Mouse (Mus musculus) testis, postnatal 10 days (tissue): Measurements from ENCODE around the gene Acadl.
A peak's percentile ranks its signal among the peaks of the same experiment; 100 is the strongest.

Experiments used
- DNase-seq: peaks from one replicate; pipeline ENCODE4 v3.0.0; 2021; ENCODE audit warnings: low spot score

Gene Acadl

GRCm38 (mm10) chr1:66839135-66839534 is 23.9 kb downstream of the Acadl start:
- no peak for DNase-seq

GRCm38 (mm10) chr1:66838184-66839042 is 24.7 kb downstream of the Acadl start:
- peak; percentile 91 for DNase-seq

- DNase-seq = no peak
These were observed 25.9 kb downstream of the Acadl start for GRCm38 (mm10) chr1:66837207-66837606.

GRCm38 (mm10) chr1:66832636-66833165 is 30.4 kb downstream of the Acadl start:
- DNase-seq = no peak

GRCm38 (mm10) chr1:66831824-66832600 is 31.1 kb downstream of the Acadl start:
- no peak for DNase-seq

- DNase-seq = peak; percentile 53
These were observed 33.5 kb downstream of the Acadl start for GRCm38 (mm10) chr1:66829400-66830080.

GRCm38 (mm10) chr1:66821966-66822365 is 41.1 kb downstream of the Acadl start:
- DNase-seq = no peak

- DNase-seq = no peak
These were observed 42.8 kb downstream of the Acadl start for GRCm38 (mm10) chr1:66820241-66820640.

GRCm38 (mm10) chr1:66817865-66818315 is 45.2 kb downstream of the Acadl start:
- no peak for DNase-seq

- peak; percentile 98 for DNase-seq
These were observed 45.6 kb downstream of the Acadl start, which contains the start of gene Kansl1l for GRCm38 (mm10) chr1:66817453-66817839. Kansl1l (minus strand) TSS chr1:66817562.

GRCm38 (mm10) chr1:66816837-66817452 is 46.1 kb downstream of the Acadl start:
- DNase-seq = peak; percentile 99

GRCm38 (mm10) chr1:66815941-66816777 is 46.9 kb downstream of the Acadl start:
- DNase-seq = peak; percentile 84

GRCm38 (mm10) chr1:66814756-66815155 is 48.3 kb downstream of the Acadl start:
- no peak for DNase-seq

GRCm38 (mm10) chr1:66813191-66813590 is 49.9 kb downstream of the Acadl start:
- DNase-seq = no peak

- DNase-seq = no peak
These were observed 56.3 kb downstream of the Acadl start for GRCm38 (mm10) chr1:66806821-66807220.

GRCm38 (mm10) chr1:66805408-66805807 is 57.7 kb downstream of the Acadl start:
- no peak for DNase-seq

GRCm38 (mm10) chr1:66804710-66805109 is 58.4 kb downstream of the Acadl start:
- no peak for DNase-seq

GRCm38 (mm10) chr1:66797962-66798361 is 65.1 kb downstream of the Acadl start:
- DNase-seq = no peak

GRCm38 (mm10) chr1:66792838-66793466 is 70.1 kb downstream of the Acadl start:
- no peak for DNase-seq

- no peak for DNase-seq
These were observed 80.8 kb downstream of the Acadl start for GRCm38 (mm10) chr1:66782296-66782695.
